Mouse (Mus musculus) ovary, adult 2 months (tissue): ENCODE data around the gene Saxo1. TPM values are rescaled to one million over a fixed set of nuclear protein-coding genes. Genes with fewer than 3 reads are reported as not detected.

Experiments
- polyA plus RNA-seq: library from polyadenylated mRNA; depleted of rRNA; stranded (reverse); fragments of >200 nt; gene quantifications from 2 replicates; pipeline ENCODE4 v1.2.3, GENCODE M21; 2012; rRNA removed

Gene Saxo1
- 0.17 TPM in 1 of 2 replicates, not detected in the other for polyA plus RNA-seq

DNA sequence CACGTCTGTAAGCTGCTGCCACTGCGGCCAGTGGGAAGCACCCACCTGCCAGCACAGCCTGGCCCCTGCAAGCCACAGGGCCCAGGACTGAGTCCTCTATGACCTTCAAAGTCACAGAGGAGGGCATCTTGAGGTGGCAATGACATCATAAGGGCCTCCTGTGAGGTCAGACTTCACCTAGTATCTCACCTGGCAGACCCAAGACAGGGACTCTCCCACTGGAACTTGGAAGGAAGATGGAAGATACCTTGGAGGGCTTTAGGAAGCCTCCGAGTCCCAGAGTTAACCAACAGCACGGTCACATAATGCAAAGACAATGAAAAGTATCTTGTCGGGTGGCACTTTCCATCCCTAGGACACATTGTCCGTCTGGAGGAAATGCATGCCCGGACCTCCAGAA lies at the start of gene Saxo1:
Saxo1 (minus strand) TSS at position 101 of the 400 bp plus-strand sequence.

DNA sequence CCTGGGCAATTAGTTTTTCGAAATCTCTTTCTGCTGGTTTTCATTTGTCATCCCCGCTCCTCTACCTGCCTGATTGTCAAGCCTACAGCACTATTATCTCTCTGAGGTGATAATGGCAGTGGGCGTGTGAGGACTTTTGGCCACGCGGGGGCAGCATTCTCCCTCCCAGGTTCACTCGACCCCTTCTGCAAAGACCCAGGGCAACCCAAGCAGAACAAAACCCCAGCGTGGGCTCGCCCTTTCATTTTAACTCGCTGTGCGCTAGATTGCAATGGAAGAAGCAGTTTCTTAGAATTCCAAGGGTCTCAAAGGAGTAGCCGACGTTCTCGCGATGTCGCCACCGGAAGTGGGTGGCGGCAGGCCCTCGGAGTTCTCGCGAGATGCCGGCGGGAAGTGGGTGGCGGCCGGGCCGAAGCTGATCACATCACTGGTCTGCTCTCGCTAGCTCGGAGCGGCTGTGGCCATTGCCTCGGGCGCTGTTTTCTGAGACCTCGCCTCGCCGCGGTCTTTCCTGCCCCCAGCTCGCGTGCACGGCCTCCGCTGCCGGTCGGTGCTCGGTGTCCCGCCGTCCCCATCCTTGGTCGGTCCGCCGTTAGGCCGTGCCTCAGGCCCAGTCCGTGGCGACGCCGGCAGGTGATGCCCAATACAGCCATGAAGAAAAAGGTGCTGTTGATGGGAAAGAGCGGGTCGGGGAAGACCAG lies 17.3 kb upstream of the Saxo1 start, which contains the start of gene Rraga:
Rraga (plus strand) TSS at position 386 of the 701 bp plus-strand sequence.

Other genes with a start within 250 kb of the Saxo1 start
- 50.2 and 87.6 TPM in 2 replicates for gene Rraga, start 17.3 kb upstream of the Saxo1 start, polyA plus RNA-seq
- gene Haus6, start 53.7 kb upstream of the Saxo1 start, polyA plus RNA-seq, result 11.0 TPM in 2 replicates
- gene Plin2, start 111.7 kb upstream of the Saxo1 start, polyA plus RNA-seq, result 154 and 168 TPM in 2 replicates
- 6.3 and 7.0 TPM in 2 replicates for gene Dennd4c, start 190.2 kb upstream of the Saxo1 start, polyA plus RNA-seq